Mouse (Mus musculus) ovary, postnatal 36 days (tissue): Measurements from ENCODE around the gene Dscaml1.
"Not testable (repeated sequence)": the region's sequence is repeated elsewhere in the genome, so short reads cannot be mapped to it uniquely, and the experiment has no call there.

Experiments used
- DNase-seq: peaks from one replicate; pipeline ENCODE4 v3.0.0; 2022; ENCODE audit warnings: low spot score, mixed read lengths

Gene Dscaml1

GRCm38 (mm10) chr9:45693424-45694237 lies 267.2 kb downstream of the Dscaml1 start:
- DNase-seq = no peak

- DNase-seq = no peak
Observed at GRCm38 (mm10) chr9:45694256-45694655, 267.8 kb downstream of the Dscaml1 start.

GRCm38 (mm10) chr9:45699171-45699570 lies 272.7 kb downstream of the Dscaml1 start:
- DNase-seq = no peak

- DNase-seq = no peak
Observed at GRCm38 (mm10) chr9:45703236-45703635, 276.8 kb downstream of the Dscaml1 start.

GRCm38 (mm10) chr9:45704441-45704840 lies 278.0 kb downstream of the Dscaml1 start:
- no peak for DNase-seq

GRCm38 (mm10) chr9:45710300-45710699 lies 283.9 kb downstream of the Dscaml1 start:
- DNase-seq = no peak

- DNase-seq = no peak
Observed at GRCm38 (mm10) chr9:45715387-45715786, 289.0 kb downstream of the Dscaml1 start.

GRCm38 (mm10) chr9:45719997-45720396 lies 293.6 kb downstream of the Dscaml1 start:
- no peak for DNase-seq

GRCm38 (mm10) chr9:45731851-45732250 lies 305.4 kb downstream of the Dscaml1 start:
- DNase-seq = no peak

- no peak for DNase-seq
Observed at GRCm38 (mm10) chr9:45733246-45733645, 306.8 kb downstream of the Dscaml1 start.

GRCm38 (mm10) chr9:45739001-45739701 lies 312.7 kb downstream of the Dscaml1 start:
- DNase-seq = no peak

GRCm38 (mm10) chr9:45739702-45740583 lies 313.5 kb downstream of the Dscaml1 start:
- peak; percentile 72 for DNase-seq

GRCm38 (mm10) chr9:45740584-45740980 lies 314.2 kb downstream of the Dscaml1 start:
- no peak for DNase-seq

GRCm38 (mm10) chr9:45745451-45745850 lies 319.0 kb downstream of the Dscaml1 start:
- DNase-seq = no peak

GRCm38 (mm10) chr9:45749917-45750316 lies 323.5 kb downstream of the Dscaml1 start:
- DNase-seq = no peak

- DNase-seq = peak; percentile 54
Observed at GRCm38 (mm10) chr9:45754452-45755091, 328.1 kb downstream of the Dscaml1 start.

- no peak for DNase-seq
Observed at GRCm38 (mm10) chr9:45766195-45766594, 339.8 kb downstream of the Dscaml1 start.

GRCm38 (mm10) chr9:45767155-45767554 lies 340.7 kb downstream of the Dscaml1 start:
- no peak for DNase-seq

- DNase-seq = no peak
Observed at GRCm38 (mm10) chr9:45768421-45768820, 342.0 kb downstream of the Dscaml1 start.

- DNase-seq = no peak
Observed at GRCm38 (mm10) chr9:45769596-45769995, 343.2 kb downstream of the Dscaml1 start.

- DNase-seq = no peak
Observed at GRCm38 (mm10) chr9:45774088-45774487, 347.7 kb downstream of the Dscaml1 start.

- not testable (repeated sequence) for DNase-seq
Observed at GRCm38 (mm10) chr9:45776176-45776575, 349.7 kb downstream of the Dscaml1 start.
